Mouse (Mus musculus) lung, adult 2 months (tissue): ENCODE measurements at regions not wholly inside any gene's neighbourhood (a gene's known extent, or its start where the extent isn't known, plus 50 kb on each side); places are given as distances from the start of the nearest gene placed in this dataset.

Experiments used
- CTCF ChIP-seq: fragments of 200-500 bp; IDR thresholded peaks from 2 replicates; pipeline ENCODE4 v1.5.1; 2011; ENCODE audit warnings: mild to moderate bottlenecking, low read length, control low read depth; ENCODE audit not compliant: insufficient read depth
- POLR2A ChIP-seq: fragments of 200-500 bp; IDR thresholded peaks from 2 replicates; pipeline ENCODE4 v1.6.1; 2011; ENCODE audit warnings: low read depth, mild to moderate bottlenecking, control low read depth, low read length, borderline replicate concordance; ENCODE audit errors: extremely low read depth

- no peak for TF ChIP-seq POLR2A
- TF ChIP-seq CTCF, result no peak
Measured at GRCm38 (mm10) chr15:62134835-62135234, 1212.0 kb upstream of the A1bg start.
